Mouse (Mus musculus): ENCODE data around the gene Cstf1.

DNA sequence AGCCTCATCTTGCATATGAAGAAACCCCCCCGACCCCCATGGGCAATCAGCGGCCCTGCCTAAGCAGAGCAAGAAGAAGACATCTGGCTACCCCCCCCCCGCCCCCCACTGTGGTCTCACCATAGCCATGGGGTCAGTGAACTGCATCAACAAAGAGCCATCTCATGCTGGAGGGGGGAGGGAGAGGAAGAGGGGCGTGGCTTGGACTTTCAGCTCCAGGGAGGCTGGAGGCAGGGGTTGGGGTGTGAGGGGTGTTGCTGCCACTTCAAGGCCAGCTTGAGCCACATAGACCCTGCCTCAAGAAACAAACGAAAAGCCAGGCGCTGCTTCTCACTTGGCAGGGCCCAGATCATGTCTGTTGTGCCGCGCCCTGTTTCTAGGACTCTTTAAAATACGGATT, 25.5 kb downstream of the Cstf1 start:
- no peak for TF ChIP-seq CTCF (IDR thresholded peaks at IDR 0.05; ENCODE audit: low read depth, low read length)
- no peak for TF ChIP-seq POLR2A (IDR thresholded peaks at IDR 0.05; ENCODE audit: extremely low read depth, insufficient read depth, low read length)

Data from liver, adult 2 months (tissue).